Mouse (Mus musculus) bone marrow, adult 2 months (tissue): ENCODE measurements around the gene Tomm20.

Experiments used
- CTCF ChIP-seq: fragments of 200-500 bp; IDR thresholded peaks from 2 replicates; pipeline ENCODE4 v1.5.1; 2011; ENCODE audit warnings: low read length, control low read depth; ENCODE audit not compliant: control insufficient read depth, insufficient read depth
- POLR2A ChIP-seq: fragments of 200-500 bp; IDR thresholded peaks from 2 replicates; pipeline ENCODE4 v1.6.1; 2011; ENCODE audit warnings: low read depth, mild to moderate bottlenecking, control low read depth, low read length, borderline replicate concordance; ENCODE audit not compliant: control insufficient read depth

DNA sequence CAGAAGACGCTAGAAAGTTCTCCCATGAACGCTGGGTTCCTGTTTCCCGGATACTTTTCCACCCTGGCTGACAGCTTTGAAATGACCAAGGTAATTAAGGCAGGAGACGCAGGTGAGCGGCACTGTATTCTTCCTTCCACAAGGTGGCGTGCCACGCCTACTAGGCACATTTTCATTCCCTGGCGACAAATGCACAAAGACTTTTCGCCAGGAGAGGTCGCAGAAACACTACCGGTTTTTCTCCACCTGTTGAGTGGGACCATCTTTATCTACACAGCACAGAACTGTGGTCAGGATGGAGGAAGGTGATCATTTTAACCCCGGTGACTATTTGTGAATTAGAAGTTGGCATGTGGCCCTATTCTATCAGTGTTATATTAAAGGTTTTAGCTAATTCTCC is 40.9 kb upstream of the Tomm20 start:
- TF ChIP-seq CTCF = peak; percentile 87
- no peak for TF ChIP-seq POLR2A
